Mouse (Mus musculus): Measurements from ENCODE around the gene Scgb2a2. TPM values are rescaled to one million over a fixed set of nuclear protein-coding genes. Genes with fewer than 3 reads are reported as not detected.

Gene Scgb2a2
- polyA plus RNA-seq, 1 experiment from 2014 or later: not detected

Small RNA genes within 50 kb of the gene (microRNA-seq; reads per million reads assigned to microRNA genes)
- not detected for gene Gm22369

Other genes with a start within 250 kb of the Scgb2a2 start
- 84.9 and 86.6 TPM in 2 replicates for gene Incenp, start 52.0 kb downstream of the Scgb2a2 start, polyA plus RNA-seq (2014; fragmentation: Nextera tagmentation; extraction: Ambion mirVana)
- 1,491 and 1,524 TPM in 2 replicates for gene Fth1, start 133.0 kb downstream of the Scgb2a2 start, polyA plus RNA-seq (2014; fragmentation: Nextera tagmentation; extraction: Ambion mirVana)
- gene Best1, start 154.1 kb downstream of the Scgb2a2 start, polyA plus RNA-seq (2014; fragmentation: Nextera tagmentation; extraction: Ambion mirVana): 0.35 and 0.72 TPM in 2 replicates
- gene Rab3il1, start 154.1 kb downstream of the Scgb2a2 start, polyA plus RNA-seq (2014; fragmentation: Nextera tagmentation; extraction: Ambion mirVana): 26.0 and 28.6 TPM in 2 replicates
- 9.1 and 11.2 TPM in 2 replicates for gene Fads3, start 194.0 kb downstream of the Scgb2a2 start, polyA plus RNA-seq (2014; fragmentation: Nextera tagmentation; extraction: Ambion mirVana)